Mouse (Mus musculus) lung, adult 18-20 months (tissue): ENCODE measurements at regions not wholly inside any gene's neighbourhood (a gene's known extent, or its start where the extent isn't known, plus 50 kb on each side); places are given as distances from the start of the nearest gene placed in this dataset.

ENCODE experiments used
- DNase-seq, 2 experiments: peaks; one replicate each; pipeline ENCODE4 v3.0.0; 2022; ENCODE audit warnings: mixed read lengths in 2 of 2

DNA sequence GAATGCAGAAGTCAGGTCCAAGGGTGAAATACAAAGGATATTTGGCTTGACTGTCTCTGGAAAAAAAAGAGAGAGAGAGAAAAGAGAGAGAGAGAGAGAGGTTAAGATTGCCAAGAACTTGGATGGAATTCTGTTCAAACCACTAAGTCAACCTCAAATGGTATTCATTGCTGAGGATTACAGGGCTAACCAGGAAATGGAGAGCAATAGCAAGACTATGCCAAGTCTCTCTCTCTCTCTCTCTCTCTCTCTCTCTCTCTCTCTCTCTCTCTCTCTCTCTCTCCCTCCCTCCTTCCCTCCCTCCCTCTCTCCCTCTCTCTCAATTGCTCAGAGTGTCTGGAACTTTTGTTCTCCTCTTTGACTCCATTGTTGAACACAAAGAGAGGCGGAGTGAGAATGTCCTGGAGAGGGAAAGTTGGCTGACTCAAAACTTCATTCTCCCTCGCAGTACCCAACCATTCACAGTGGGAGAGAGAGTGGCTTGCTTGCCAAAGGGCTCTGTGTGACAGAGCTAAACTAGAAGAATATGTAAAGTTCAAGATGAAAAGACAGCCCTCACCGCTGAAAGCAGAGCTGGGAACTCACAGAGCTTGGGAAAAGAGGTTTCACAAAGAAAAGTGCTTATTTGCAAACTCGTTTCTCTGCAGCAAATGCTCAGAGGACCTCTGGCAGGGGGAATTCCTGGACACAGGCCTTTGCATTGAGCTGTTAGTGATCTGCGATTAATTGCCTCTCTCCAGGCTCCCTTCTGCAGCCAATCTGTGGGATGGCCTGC lies 487.1 kb upstream of the Cdh11 start:
- no peak for DNase-seq

DNA sequence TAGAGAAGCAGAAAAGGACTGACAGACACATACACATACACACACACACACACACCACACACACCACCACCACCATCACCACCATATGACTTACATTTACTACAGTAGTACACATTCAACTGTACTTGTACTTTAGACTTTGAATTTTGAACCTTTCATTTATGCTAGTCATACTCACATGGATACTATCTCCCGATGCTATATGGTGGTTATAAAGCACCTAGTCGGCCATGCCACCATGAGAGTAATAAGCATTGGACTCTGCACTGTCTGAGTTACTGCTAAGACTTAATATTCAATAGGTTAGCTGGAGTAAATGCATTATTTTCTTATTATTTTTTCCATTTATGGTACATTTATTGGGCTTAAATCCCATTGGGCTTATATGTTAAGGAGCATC lies 488.0 kb upstream of the Cdh11 start:
- DNase-seq = no peak

DNA sequence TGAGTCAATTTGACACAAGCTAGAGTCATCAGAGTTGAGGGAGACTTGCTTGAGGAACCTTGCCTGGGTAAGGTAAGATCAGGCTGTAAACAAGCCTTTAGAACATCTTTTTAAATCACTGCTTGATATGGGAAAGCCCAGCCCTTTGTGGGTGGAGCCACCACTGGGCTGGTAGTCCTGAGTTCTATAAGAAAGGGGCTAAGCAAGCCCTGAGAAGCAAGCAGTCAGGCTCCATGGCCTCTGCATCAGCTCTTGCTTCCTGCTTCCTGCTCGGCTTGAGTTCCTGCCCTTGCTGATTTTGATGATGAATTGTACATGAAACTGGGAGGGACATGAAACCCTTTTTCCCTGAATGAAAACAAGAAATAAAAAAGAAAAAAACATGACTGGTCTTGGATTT lies 496.4 kb upstream of the Cdh11 start:
- no peak for DNase-seq

DNA sequence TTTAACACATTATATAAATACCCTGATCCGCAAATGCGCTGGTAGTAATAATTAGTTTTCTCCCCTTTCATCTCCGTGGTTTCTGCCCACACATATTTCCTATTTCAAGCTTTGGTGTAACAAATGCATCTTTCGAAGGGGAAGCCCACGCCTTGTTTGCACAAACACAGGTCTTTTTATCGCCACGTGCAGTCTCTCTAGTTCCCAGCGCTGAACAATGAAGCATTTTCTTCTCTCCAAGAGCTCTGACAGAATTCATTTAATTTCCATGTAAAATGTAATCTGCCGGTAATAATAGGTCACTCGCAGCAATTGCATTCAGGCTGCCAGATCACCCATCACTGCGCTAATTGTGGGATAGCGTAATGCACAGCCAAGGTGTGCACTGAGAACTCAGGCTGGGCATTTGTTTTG lies 503.1 kb upstream of the Cdh11 start:
- DNase-seq = no peak

DNA sequence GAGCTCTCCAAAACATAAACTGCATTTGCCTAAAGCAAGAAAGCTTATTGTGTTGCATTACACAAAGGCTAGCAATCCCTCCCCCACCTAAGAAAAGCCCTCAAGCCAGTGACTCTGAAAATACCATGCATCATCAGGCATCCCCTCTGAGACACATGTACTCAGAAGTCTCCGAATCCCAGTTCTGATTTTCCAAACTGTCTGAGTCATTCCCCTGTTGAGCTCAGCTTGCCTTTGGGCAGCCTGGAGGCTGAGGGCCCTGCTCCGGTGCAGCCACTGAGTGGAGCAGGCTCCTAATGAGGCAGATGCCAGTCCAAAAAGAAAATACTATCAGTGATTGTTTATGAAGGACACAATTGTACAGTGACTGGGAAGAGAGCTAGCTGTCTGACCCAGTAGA lies 507.5 kb upstream of the Cdh11 start:
- DNase-seq = no peak

DNA sequence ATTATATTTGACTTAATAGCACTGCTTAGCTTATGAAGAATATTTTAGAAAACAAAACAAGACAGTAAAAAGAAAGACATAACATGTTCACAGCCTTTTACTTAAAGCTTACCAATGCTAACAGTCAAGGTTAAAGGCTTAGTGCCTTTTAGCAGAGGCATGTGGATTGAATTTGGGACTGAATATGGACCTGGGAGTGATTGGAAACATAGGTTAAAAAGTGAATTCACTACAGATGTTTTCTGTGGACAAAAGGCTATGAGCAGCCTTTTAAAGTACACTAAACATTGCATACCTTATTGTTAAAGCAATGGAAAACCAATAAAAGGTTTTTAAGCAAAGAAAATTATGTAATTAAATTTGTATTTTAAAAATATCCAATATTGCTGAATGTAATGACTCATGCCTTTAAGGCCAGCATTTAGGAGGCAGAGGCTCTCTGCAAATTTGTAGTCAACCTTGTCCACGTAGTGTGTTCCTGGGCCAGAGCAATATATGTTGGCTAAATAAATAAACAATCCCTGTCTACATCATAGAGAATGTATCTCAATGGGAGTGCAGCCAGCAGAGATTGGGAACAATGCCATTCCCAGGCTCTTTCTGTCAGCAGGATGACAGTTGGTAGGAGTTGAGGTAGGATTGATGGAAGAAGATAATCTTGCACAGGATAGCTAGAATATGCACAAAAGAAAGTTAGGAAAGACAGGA lies 521.2 kb upstream of the Cdh11 start:
- no peak for DNase-seq

DNA sequence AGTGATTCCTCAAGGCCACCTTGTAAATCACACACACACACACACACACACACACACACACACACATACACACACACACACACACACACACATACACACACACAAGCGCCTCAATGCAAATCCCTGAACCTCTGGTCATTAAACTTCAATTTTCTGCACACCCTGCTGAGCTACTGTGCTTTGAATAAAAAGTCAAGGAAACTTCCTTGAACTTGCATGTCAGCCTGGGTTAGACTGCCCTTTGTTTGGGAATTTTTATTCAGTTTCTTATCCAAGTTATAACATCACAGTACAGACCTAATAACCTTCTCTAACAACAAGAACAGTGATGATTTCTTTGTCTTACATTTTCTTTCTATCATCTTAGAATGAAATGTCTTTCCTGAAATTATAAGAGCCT lies 528.1 kb upstream of the Cdh11 start:
- no peak for DNase-seq

DNA sequence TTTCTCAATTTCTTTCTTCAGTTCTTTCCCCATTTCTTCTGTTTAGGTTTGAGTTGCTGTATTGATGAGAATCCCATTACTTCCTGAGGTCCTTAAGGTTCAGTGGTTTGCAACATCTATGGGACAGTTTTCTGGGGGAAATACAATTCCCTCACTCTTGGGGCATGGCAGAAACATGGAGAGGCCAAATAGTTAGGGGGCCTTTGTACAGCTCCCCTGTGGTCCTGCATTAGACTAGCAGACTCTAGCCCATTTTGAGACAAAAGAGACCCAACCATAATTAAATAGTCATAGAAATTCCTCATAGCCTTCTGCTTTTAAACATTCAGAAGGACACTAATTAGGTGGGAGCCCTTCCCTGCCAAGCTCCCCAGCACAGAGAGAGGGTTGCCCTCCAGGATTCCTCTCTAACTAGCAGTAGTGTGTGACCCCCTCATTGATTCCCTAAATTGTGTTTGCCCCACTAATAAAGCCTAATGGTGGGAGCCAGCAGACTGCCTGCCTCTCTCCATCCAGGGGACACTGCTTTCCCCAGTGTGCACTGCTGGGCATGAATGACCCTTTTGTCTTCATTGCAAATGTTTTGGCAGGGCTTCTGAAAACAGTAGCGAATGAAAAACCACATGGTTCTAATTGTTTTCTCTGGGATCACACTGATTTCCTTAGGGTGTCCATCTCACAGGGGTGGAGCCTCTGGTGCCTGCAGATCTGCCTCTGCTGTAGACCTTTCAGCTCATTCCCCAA lies 529.0 kb upstream of the Cdh11 start:
- DNase-seq = no peak

DNA sequence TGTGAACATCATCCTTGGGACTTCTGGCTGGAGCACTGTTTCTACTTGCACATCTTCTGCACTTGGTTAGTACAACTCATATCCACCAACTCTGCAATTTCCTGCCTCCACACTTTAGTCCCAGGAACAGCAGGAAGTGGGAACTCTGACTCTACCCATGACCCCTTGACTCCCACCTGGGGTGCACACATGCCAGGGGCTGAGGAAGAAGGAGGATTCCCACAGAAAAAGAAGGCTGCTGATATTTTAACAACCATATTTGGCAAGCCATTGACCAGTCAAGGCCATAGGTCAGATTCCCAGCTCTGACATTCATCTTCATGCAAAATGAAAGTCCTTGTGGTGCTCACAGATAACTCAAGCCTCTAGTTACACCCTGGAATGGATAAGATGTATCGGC lies 530.3 kb upstream of the Cdh11 start:
- DNase-seq = no peak

DNA sequence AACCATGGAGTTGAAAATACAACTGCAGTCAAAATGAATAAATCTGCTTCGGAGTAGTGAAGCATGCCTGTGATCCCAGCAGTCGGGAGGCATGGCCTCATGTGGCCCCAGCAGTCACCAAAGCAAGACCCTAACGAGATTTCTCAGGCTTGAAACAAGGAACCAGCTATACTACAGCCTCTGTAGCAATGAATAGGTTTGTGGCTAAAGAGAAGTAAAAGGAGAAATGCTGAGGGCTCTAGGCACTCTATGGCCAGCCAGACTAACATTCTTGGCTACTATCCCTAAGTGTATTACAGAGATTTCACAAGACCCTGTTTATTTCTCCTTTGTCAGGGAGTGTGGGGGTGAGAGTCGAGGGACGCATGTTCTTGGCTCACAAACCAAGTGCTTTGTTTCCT lies 531.2 kb upstream of the Cdh11 start:
- DNase-seq = peak; percentile 14 to 41

DNA sequence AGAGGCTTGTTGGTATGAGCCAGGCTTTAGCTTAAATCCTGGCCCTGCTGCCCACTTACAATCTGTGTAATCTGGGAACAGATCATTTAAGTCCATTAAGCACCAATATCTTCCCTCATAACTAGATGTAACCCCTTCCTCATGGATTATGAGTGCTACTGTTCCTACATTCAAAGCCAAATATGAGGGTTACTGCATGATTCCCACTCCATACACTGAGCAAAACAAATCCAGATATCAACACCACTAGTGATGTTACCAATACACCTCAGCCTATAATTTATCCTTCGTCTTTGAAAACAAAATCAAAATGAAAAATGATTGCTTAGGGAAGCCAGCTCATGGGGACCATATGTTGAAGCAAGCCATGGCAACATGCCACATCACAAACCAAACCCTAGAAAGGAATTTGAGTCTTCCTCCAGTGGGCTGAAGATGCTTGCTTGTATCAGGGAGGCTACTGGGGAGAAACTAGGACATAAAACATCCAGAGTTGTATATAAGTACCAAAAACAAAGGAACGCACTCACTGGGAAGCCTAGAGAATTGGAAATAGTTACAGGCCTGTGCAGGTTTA lies 531.8 kb upstream of the Cdh11 start:
- DNase-seq = no peak

DNA sequence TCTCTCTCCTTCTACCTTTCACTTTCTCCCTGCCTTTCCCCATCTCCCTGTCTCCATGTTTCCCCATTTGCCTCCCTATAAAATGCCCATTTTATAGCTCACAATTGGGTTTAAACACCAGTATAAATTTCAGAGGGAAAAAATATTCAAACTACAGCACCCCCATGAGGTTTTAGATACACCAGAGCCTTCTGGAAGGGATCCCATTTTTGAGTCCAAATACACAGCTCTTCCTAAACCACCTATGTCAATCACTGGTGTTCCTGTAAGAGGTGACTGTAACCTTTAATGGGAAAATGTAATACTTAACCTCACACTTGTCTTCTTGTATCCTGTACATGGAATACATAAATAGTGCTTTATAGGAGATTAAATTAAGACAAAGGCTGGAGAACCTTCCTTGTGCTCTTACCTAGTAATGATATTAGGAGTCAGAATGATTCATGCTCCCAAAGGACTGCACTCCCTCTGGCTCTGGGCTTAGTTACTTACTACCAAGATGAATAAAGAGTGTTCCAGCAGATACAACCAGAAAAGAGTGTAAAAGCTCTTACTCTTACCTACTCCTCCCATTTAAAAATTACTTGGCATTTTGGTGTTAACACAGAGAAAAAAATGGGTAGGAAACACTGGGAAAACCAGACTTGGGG lies 538.7 kb upstream of the Cdh11 start:
- no peak for DNase-seq

DNA sequence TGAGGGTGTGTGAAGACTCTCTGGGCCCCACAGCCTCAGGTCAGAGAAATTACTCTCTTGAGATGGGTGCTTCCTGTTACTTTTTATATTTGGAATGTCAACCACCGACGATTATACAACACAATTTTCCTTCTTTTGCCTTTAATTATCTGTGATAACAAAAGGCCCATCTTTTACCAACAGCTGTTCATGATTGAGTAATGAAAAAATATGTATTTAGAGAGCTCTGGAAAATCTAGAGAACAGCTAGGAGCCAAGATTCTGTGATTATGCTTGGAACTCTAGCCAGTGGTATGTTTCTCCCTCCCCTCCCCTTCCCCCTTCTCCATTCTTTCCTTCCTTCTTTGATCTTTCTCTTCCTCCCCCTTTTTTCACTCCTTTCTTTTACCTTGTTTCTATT lies 546.0 kb upstream of the Cdh11 start:
- DNase-seq = no peak

DNA sequence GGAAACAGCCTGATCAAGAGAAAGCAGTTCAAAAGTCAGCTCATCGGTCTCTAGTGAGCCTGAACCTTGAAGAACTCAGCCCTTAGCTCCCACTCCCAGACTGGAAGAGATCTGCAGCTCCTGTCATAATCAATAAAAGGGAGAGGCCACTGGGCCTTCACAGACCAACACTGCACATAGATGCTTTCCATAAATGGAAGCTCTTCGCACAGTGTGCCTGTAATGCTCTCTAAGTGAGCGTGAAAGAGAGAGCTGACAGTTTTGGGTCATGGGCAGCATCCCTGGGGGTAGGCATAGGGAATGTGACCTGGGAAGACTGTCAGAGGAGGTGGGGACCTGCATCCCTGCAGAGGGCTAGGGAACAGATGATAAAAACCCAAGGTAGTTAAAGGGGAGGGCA lies 551.9 kb upstream of the Cdh11 start:
- no peak for DNase-seq

DNA sequence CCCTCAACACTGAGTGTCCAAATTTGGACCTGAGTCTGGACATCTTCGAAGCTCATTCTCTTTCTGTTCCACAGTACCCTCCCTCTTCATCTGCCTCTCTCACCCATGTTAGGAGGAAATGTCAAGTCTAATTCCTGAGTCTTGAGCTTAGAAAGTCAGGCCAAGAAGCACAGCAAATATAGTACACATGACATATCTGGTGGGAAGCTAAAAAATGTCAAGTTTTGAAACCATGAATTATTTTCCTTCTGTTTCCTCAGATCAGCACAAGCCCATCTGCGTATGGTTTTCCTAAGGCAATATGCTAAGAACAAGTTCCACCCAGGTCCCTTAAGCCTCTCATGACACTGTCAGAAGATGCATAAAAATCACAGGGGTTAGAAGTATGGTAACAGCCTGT lies 553.6 kb upstream of the Cdh11 start:
- DNase-seq = no peak

DNA sequence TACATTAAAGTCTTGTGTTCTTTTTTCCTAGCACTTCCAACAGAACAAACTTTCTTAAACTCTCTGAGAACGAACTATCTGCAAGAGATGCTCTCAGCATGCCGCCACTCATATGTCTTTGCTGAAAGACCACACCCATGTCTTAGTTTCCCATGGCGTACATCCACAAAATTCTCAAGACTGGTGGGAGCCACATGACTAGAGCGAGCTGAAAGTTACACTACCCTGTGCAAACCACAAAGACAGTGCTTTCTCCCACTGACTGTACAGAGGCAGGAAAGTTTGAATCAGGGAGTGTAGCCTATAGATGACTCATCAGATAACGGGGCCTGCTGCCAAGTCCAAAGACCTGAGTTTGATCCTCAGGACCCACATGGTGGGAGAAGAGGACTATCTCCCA lies 554.5 kb upstream of the Cdh11 start:
- DNase-seq = no peak

DNA sequence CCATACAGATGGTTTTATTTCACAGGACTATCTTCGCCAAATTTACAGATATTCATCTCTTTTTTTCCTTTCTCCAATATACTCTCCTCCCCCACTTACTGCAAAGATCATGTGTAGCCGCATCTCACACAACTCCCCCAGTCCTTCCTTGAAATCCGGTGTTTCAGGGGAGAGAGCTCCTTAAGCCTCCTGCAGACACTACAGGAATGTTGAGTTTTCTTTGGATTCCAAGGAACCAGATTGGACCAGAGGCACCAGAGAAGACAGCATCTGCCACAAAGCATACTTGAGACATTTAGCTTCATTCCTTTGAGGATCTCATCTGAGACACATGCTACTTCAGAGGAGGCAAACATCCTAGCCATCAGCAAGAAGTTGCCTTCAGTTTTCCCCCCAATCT lies 558.4 kb upstream of the Cdh11 start:
- no peak for DNase-seq

DNA sequence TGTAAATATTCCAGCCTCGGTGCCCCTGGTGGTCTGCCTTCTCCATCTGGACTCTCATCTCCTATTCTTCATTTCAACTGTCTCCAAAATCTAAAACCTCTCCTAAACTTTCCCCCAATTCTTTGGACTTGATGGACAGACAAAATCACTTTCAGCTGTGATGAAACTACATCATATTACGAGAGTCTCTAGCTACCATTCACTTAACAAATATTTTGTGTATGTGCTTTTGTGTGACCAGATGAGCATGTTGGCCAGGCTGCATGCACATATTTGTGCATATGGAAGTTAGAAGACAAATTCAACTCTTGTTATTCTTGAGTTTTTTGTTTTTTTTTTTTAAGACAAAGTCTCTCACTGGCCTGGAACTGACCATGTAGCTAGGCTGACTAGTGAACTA lies 559.4 kb upstream of the Cdh11 start:
- DNase-seq = no peak

DNA sequence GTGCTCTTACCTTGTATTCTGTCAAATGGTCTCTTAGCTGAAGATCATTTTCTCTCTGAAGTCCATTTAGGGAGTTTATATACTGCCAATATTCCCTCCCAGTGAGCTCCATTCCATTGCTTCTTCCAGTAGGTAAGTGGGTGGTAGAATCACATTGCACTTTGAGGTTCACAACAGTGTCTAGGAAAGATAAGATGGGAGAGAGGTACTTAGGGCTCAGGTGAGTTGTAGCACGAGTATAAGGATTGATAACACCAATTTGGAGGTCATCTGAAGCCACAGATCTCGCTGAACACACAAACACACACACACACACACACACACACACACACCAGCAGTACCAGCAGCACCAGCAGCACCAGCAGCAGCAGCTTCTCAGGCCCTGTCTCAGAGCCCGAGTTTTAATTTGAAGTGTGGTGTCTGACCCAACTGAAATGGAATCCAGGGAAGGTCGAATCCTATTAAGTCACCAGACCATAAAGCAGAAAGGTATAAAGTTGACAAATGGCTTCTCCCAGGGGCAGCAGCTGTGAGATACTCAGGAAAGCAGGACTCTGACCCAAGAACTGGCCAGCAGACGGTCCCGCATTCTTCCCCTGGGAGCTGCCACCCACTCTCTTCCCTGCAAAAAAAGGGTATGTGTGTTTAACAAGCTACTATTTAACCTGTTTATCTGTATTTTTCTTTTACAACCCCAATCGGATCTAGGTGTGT lies 561.9 kb upstream of the Cdh11 start:
- DNase-seq = no peak

DNA sequence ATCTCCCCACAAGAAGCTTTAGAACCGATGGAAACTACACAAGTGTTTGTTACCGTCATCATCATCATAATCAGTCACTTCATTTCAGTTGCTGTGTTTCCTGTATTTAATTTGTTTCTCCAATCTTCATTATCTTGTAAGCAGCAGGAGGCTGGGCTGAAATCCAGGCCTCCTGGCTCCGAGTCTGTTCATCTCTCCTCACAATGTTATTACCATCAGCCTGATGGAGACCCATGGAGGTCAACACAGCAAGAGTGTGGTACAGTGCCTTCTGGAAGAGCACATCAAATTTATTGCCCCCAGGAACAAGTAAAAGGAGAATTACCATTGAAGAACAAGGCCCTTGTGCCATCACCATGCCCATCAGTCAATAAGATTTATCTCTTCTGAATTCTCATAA lies 576.3 kb upstream of the Cdh11 start:
- DNase-seq = no peak

DNA sequence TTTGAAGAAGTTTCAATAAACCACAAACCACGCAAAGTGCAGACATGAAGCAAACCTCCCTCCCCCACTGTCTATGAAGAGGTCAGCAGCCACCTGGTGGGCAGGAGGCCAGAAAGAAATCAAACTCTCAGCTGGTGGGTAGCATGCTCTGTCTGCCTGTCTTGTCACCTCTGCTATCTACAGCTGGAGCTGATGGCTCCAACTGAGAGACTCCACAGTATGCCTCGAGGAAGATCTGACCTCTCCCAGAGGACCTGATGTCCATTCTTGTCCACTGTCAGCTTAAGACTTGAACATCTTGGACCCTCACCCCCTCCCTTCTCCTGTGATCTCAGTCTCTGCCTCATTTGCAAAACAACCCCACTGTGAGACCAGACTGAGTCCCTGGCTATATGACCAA lies 585.0 kb upstream of the Cdh11 start:
- no peak for DNase-seq

DNA sequence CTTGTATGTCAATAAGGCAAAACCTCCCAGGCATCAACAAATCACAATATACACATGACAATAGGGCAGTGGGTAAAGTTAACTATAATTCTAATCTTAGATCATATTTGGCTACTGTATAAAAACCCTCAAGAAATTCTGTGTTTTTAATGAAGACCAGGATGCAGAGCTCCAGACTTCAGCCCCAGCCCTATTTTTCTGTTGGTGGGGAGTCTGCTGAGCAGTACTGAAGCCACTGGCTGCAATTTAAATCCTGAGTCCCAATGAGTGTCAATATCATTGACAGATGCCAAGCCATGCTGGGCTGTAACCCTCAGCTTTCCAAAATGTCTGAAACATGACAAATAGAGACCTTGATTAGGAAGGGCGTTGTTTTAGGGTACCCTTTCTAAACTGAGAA lies 587.6 kb upstream of the Cdh11 start:
- no peak for DNase-seq

DNA sequence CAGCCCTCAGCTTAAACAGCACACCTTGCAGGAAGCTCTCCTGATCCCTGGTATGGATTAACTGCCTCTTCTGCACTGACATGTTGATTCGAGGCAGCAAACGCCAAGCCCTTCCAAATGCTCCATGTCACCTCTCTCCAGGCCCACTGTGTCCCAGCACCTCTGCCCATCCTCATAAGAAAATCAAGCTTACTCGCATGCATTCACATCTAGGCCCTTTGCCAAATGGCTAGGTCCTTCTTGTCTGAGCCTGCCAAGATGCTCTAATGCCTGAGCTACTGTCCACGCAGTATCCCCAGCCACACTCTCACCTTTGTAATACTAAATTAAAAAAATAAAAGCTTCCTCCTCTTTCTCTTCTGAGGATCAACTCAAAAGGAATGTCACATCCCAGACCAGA lies 588.7 kb upstream of the Cdh11 start:
- no peak for DNase-seq
